Mouse (Mus musculus): Measurements from ENCODE around the gene Lims1.

GRCm38 (mm10) chr10:58356460-58356859 lies 33.2 kb downstream of the Lims1 start:
- no peak for TF ChIP-seq CTCF (IDR thresholded peaks at IDR 0.05; ENCODE audit: control insufficient read depth, insufficient read depth, insufficient read length)
- TF ChIP-seq USF1 (IDR thresholded peaks at IDR 0.05; ENCODE audit: low read depth) = no peak
- TF ChIP-seq MYOD1 (IDR thresholded peaks at IDR 0.05; ENCODE audit: control insufficient read depth, insufficient read length, low read depth) = no peak
- no peak for TF ChIP-seq MAX (IDR thresholded peaks at IDR 0.05)
- no peak for TF ChIP-seq CEBPB (IDR thresholded peaks at IDR 0.05; ENCODE audit: low read depth)
- no peak for TF ChIP-seq MYOG (IDR thresholded peaks at IDR 0.05; ENCODE audit: control insufficient read depth, extremely low read depth, insufficient read length)
- no peak for TF ChIP-seq FOSL1 (IDR thresholded peaks at IDR 0.05; ENCODE audit: insufficient read depth, low read length, poor library complexity, severe bottlenecking)
